Mouse (Mus musculus) heart, postnatal 0 days (tissue): ENCODE results near the gene Iqcc.

Experiments
- CTCF ChIP-seq: IDR thresholded peaks from 2 replicates; pipeline ENCODE4 v1.5.1; 2016; ENCODE audit warnings: antibody characterized with exemption, control low read depth, low read depth
- EP300 ChIP-seq: IDR thresholded peaks from 2 replicates; pipeline ENCODE4 v1.6.1; 2016; ENCODE audit warnings: antibody characterized with exemption, low read depth

DNA sequence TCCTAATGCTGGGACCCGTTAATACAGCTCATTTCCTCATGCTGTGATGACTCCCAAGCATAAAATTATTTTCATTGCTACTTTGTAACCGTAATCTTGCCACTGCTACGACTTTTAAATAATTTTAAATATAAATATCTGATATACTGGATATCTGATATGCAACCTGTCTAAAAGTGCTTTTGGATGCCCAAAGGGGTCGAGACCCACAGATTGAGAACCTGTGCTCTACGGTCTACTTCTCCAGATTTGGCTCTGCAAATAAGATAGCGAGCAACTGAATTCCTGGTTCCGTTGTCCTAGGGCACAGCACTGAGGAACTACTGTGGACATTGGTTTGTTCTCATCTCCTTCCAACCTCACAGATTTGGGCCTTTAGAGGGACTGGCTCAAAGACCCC, 41.2 kb downstream of the Iqcc start:
- TF ChIP-seq CTCF (no peak), EP300 (no peak)
